Mouse (Mus musculus) embryonic stem cell, embryonic (primary cell): ENCODE data around the gene Cbx2.

Source experiments
- CTCF ChIA-PET, 4 experiments: fragments of 300-600 bp in 2 of 4; fragments of 350-600 bp in 2 of 4; sonication (Branson Sonifier 250); formaldehyde crosslinking; loops; one replicate each; lab custom pipeline; 2022; ENCODE audit warnings: inconsistent platforms in 2 of 4; lab: Charles Lee
- POLR2A ChIA-PET, 4 experiments: fragments of 300-600 bp in 2 of 4; fragments of 350-600 bp in 2 of 4; sonication (Branson Sonifier 250); formaldehyde crosslinking; loops; one replicate each; lab custom pipeline; 2022; ENCODE audit warnings: antibody characterized with exemption in 4 of 4, inconsistent platforms in 1 of 4; lab: Charles Lee

The Cbx2 gene

GRCm38 (mm10) chr11:119057291-119057690, 34.5 kb downstream of the Cbx2 start:
- CTCF ChIA-PET: interaction anchor here (0.6 to 2.1 kb wide), 8 partner anchors 10 to 163 kb away, joined by 3 to 7 read pairs (median 4); partner anchors contain the start of gene Cbx4 (in 1 of the 4)
- POLR2A ChIA-PET: interaction anchor here (0.6 to 2.9 kb wide), 20 partner anchors 10 to 604 kb away, joined by 3 to 13 read pairs (median 4); partner anchors contain the start of genes Cbx4 (in 2 of the 4), Cbx8 (in 2 of the 4) and Cbx2 (in 1 of the 4)

- ChIA-PET POLR2A (interaction anchor here (0.7 to 2.9 kb wide), 9 partner anchors 13 to 35 kb away, joined by 3 to 13 read pairs (median 4); partner anchors contain the start of genes Cbx4 (in 2 of the 4) and Cbx8 (in 1 of the 4)), CTCF (interaction anchor here in 3 of 4 experiments (0.5 to 1.5 kb wide), 7 partner anchors 16 to 130 kb away, joined by 3 to 5 read pairs (median 3); partner anchors contain the start of gene Cbx4 (in 2 of the 3))
Measured at GRCm38 (mm10) chr11:119058041-119058995, 35.6 kb downstream of the Cbx2 start.

- CTCF ChIA-PET: interaction anchor here (0.5 to 1.5 kb wide), 6 partner anchors 17 to 129 kb away, joined by 3 to 5 read pairs (median 3); partner anchors contain the start of gene Cbx4 (in 1 of the 4)
- POLR2A ChIA-PET: interaction anchor here in 3 of 4 experiments (1.0 to 2.9 kb wide), 9 partner anchors 9 to 36 kb away, joined by 3 to 13 read pairs (median 3); partner anchors contain the start of gene Cbx4 (in 3 of the 3)
Measured at GRCm38 (mm10) chr11:119059256-119059655, 36.5 kb downstream of the Cbx2 start.

- ChIA-PET POLR2A (interaction anchor here in 3 of 4 experiments (0.6 to 2.1 kb wide), 8 partner anchors 10 to 19 kb away, joined by 3 to 7 read pairs (median 4); partner anchors contain the start of gene Cbx4 (in 1 of the 3)), CTCF (interaction anchor here in 2 of 4 experiments (0.7 to 1.2 kb wide), 6 partner anchors 14 to 140 kb away, joined by 3 to 4 read pairs (median 3); partner anchors contain the start of gene Cbx4 (in 1 of the 2))
Measured at GRCm38 (mm10) chr11:119066841-119067240, 44.1 kb downstream of the Cbx2 start.

- CTCF ChIA-PET: interaction anchor here in 2 of 4 experiments (0.5 to 0.7 kb wide), 2 partner anchors 36 to 70 kb away, joined by 3 to 6 read pairs; no protein-coding TSS in a partner anchor
Measured at GRCm38 (mm10) chr11:119072239-119072638, 49.5 kb downstream of the Cbx2 start.

GRCm38 (mm10) chr11:119072986-119073385, 50.2 kb downstream of the Cbx2 start:
- ChIA-PET POLR2A (interaction anchor here in 1 of 4 experiments (1.5 to 4.1 kb wide), 2 partner anchors 13 to 20 kb away, joined by 3 to 12 read pairs; partner anchors contain the start of gene Cbx4), CTCF (interaction anchor here in 2 of 4 experiments (0.5 to 1.0 kb wide), 3 partner anchors 21 to 133 kb away, joined by 3 to 5 read pairs (median 3); no protein-coding TSS in a partner anchor)

More at GRCm38 (mm10) chr11:119072239-119072638, 49.5 kb downstream of the Cbx2 start:
- POLR2A ChIA-PET: interaction anchor here in 1 of 4 experiments (1.5 kb wide), 1 partner anchor 19 kb away, joined by 3 read pairs; no protein-coding TSS in a partner anchor

- POLR2A ChIA-PET: interaction anchor here in 1 of 4 experiments (4.1 kb wide), 1 partner anchor 12 kb away, joined by 12 read pairs; the partner anchor contains the start of gene Cbx4
- CTCF ChIA-PET: interaction anchor here in 2 of 4 experiments (0.6 to 1.0 kb wide), 3 partner anchors 22 to 132 kb away, joined by 3 to 5 read pairs (median 5); no protein-coding TSS in a partner anchor
Measured at GRCm38 (mm10) chr11:119073876-119074433, 51.2 kb downstream of the Cbx2 start.

- CTCF ChIA-PET: interaction anchor here in 1 of 4 experiments (0.6 kb wide), 1 partner anchor 10 kb away, joined by 7 read pairs; no protein-coding TSS in a partner anchor
- POLR2A ChIA-PET: interaction anchor here in 2 of 4 experiments (0.8 to 4.1 kb wide), 2 partner anchors 10 to 39 kb away, joined by 3 to 12 read pairs; partner anchors contain the start of gene Cbx4 (in 1 of the 2)
Measured at GRCm38 (mm10) chr11:119075805-119076204, 53.0 kb downstream of the Cbx2 start.

- CTCF ChIA-PET: no interaction called here
- POLR2A ChIA-PET: no interaction called here
Measured at GRCm38 (mm10) chr11:119077755-119078154, 55.0 kb downstream of the Cbx2 start.

- ChIA-PET POLR2A (interaction anchor here in 2 of 4 experiments (1.2 to 10.0 kb wide), 2 partner anchors 15 to 27 kb away, joined by 3 to 100 read pairs; no protein-coding TSS in a partner anchor), CTCF (interaction anchor here in 2 of 4 experiments (0.9 to 1.0 kb wide), 2 partner anchors 27 to 44 kb away, joined by 3 read pairs; no protein-coding TSS in a partner anchor)
Measured at GRCm38 (mm10) chr11:119078691-119079444, 56.1 kb downstream of the Cbx2 start.

GRCm38 (mm10) chr11:119079445-119079837, 56.7 kb downstream of the Cbx2 start:
- POLR2A ChIA-PET: interaction anchor here in 3 of 4 experiments (1.0 to 10.0 kb wide), 6 partner anchors 13 to 38 kb away, joined by 3 to 100 read pairs (median 4); no protein-coding TSS in a partner anchor
- CTCF ChIA-PET: interaction anchor here (0.6 to 3.5 kb wide), 8 partner anchors 13 to 1253 kb away, joined by 3 to 18 read pairs (median 3); partner anchors contain the start of gene Tk1 (in 1 of the 4)

GRCm38 (mm10) chr11:119080461-119081147, 57.8 kb downstream of the Cbx2 start:
- ChIA-PET CTCF (interaction anchor here in 3 of 4 experiments (0.6 to 3.5 kb wide), 11 partner anchors 11 to 342 kb away, joined by 3 to 26 read pairs (median 6); no protein-coding TSS in a partner anchor), POLR2A (interaction anchor here in 3 of 4 experiments (1.0 to 10.0 kb wide), 9 partner anchors 14 to 324 kb away, joined by 3 to 100 read pairs (median 4); partner anchors contain the start of gene Cbx8 (in 1 of the 3))
